Mouse (Mus musculus) layer of hippocampus, postnatal 14 days (tissue): ENCODE measurements around the gene Eri2. TPM values are rescaled to one million over a fixed set of nuclear protein-coding genes. Genes with fewer than 3 reads are reported as not detected.
"Not testable (repeated sequence)": the region's sequence is repeated elsewhere in the genome, so short reads cannot be mapped to it uniquely, and the experiment has no call there.

Source experiments
- DNase-seq, 2 experiments: peaks; one replicate each; pipeline ENCODE4 v3.0.0; 2021 to 2022; ENCODE audit warnings: low spot score in 2 of 2, mixed read lengths in 1 of 2
- total RNA-seq, 2 experiments: library from RNA; stranded (reverse); gene quantifications; 2 replicates each; pipeline ENCODE4 v1.2.3; 2021

The Eri2 gene
- total RNA-seq, 2 experiments from 2014 or later = 6.1 to 7.7 TPM

GRCm38 (mm10) chr7:119745869-119746268 is 48.0 kb downstream of the Eri2 start:
- no peak for DNase-seq

- DNase-seq = no peak
These were observed 49.5 kb downstream of the Eri2 start for GRCm38 (mm10) chr7:119744321-119744720.

- DNase-seq = peak in 1 of 2 experiments; percentile 9
These were observed 53.9 kb downstream of the Eri2 start for GRCm38 (mm10) chr7:119739798-119740468.

- DNase-seq = no peak
These were observed 55.0 kb downstream of the Eri2 start for GRCm38 (mm10) chr7:119738877-119739276.

- DNase-seq = not testable (repeated sequence)
These were observed 62.6 kb downstream of the Eri2 start for GRCm38 (mm10) chr7:119731262-119731661.

GRCm38 (mm10) chr7:119727621-119728020 is 66.2 kb downstream of the Eri2 start:
- no peak for DNase-seq

- DNase-seq = no peak
These were observed 72.9 kb downstream of the Eri2 start for GRCm38 (mm10) chr7:119720947-119721310.

GRCm38 (mm10) chr7:119720253-119720946 is 73.5 kb downstream of the Eri2 start, which contains the start of gene Thumpd1:
Gene Thumpd1 (minus strand): TSS chr7:119720798.
- DNase-seq = peak; percentile 96

Other genes starting within 250 kb of the Eri2 start
- not detected for gene Acsm2, start 239.7 kb downstream of the Eri2 start, total RNA-seq
- not detected for gene Acsm1, start 187.0 kb downstream of the Eri2 start, total RNA-seq
- gene Acsm4, start 104.0 kb downstream of the Eri2 start, total RNA-seq = not detected
- 10 to 100 TPM; 38.3 to 38.8 TPM for gene Thumpd1, start 73.3 kb downstream of the Eri2 start, total RNA-seq
- not detected for gene Acsm3, start 33.1 kb downstream of the Eri2 start, total RNA-seq
- gene Rexo5, start 52 bp downstream of the Eri2 start, total RNA-seq = 1 to 10 TPM; 2.9 to 3.5 TPM
- 10 to 100 TPM in 1 of 2 experiments, 1 to 10 TPM in 1; 9.7 to 10.3 TPM for gene Lyrm1, start 101.8 kb upstream of the Eri2 start, total RNA-seq
- 10 to 100 TPM; 21.0 to 22.3 TPM for gene Dcun1d3, start 102.2 kb upstream of the Eri2 start, total RNA-seq